Mouse (Mus musculus): Measurements from ENCODE around the gene Megf8. TPM values are rescaled to one million over a fixed set of nuclear protein-coding genes. Genes with fewer than 3 reads are reported as not detected.

The Megf8 gene
- polyA plus RNA-seq, 1 experiment from 2014 or later, result 19.1 TPM

DNA sequence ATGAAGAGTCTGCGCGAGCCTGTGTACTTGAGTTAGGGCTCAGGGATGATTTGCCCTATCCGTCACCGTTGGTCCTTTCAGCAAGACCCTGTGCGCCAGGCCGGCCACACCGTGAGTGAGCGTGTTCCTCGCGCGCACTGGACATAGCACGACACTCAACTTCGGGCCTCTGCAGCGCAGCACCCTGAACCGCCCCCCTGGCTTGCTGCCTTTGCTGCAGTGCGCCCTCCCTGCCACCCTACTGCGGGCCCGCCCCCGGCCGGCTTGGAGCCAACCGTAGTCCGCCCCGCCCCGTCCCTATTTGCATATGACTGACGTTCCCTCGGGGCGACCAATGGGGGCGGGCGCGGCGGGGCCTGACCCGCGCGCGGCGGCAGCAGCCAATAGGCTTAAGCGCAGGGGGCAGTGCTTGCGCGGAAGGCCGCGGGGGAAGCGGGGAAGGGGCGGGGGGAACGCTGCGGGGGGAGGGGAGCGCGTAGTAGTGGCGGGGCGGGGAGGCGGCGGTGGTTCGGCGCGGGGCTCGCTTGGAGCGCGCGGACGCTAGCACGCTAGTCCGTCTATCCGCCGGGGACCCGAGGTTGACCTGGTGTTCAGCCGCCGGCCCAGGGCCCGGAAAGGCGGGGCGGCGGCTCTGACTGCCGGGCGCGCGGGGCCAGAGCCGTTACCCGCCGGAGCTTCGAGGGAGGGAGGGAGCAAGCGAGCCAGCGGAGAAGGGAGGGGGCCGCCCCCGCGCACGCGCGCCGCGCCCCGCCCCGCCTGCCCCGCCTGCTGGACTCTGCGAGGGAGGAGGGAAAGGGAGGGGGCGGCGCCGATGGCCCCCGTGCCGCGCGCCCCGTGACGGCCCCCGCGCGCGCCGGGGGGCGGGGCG lies 35.0 kb upstream of the Megf8 start:
- peaks cover 25% of the 10 kb centered on the region for H3K36me3 ChIP-seq
- ATAC-seq (ENCODE audit: low FRiP score, low read depth), result peak; percentile 63
- H3K4me3 ChIP-seq, result peak overlapping the region; percentile 71
- H3K4me1 ChIP-seq, result peaks cover 59% of the 10 kb centered on the region
- H3K27ac ChIP-seq, result peak overlapping the region; percentile 96
- no peaks in the 10 kb centered on the region for H3K9me3 ChIP-seq
- peak overlapping the region; percentile 95 for H3K4me2 ChIP-seq (replicated peaks)
- H3K9ac ChIP-seq, result peak overlapping the region; percentile 86
- H3K27me3 ChIP-seq (replicated peaks), result no peaks in the 10 kb centered on the region
- 1% methylated on average over 79 of the region's 108 CpGs for WGBS

DNA sequence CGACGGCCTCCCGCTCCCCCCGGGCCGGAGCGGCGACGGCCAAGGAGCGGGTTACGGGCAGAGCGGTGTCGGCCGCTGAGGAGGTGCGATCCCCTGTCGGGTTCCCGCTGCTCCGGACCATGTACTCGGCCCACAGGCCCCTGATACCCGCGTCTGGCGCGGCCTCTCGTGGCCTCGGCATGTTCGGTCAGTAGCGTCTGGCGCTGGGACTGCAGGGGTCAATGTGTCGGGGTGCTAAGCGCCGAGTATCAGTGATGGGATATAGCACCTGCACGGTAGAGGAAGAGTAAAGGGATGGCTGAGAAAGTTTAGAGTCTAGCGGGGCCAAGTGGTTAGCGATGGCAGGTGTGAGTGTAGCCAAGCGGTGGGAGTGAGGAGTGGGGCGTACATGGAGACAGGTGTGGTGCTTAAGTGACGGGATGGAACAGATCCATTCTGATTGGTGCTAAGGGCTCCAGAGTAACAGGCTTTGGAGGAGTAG lies 34.2 kb upstream of the Megf8 start:
- peaks cover 53% of the 10 kb centered on the region for H3K4me1 ChIP-seq
- under 1% methylated on average over 34 of the region's 36 CpGs for WGBS
- H3K27ac ChIP-seq, result peak overlapping the region; percentile 96
- H3K9ac ChIP-seq, result peak overlapping the region; percentile 86
- no peaks in the 10 kb centered on the region for H3K27me3 ChIP-seq (replicated peaks)
- peak overlapping the region; percentile 71 for H3K4me3 ChIP-seq
- peak overlapping the region; percentile 95 for H3K4me2 ChIP-seq (replicated peaks)
- ATAC-seq (ENCODE audit: low FRiP score, low read depth), result peak; percentile 4; the same call in 1 of the 2 replicates
- H3K36me3 ChIP-seq, result peaks cover 33% of the 10 kb centered on the region
- no peaks in the 10 kb centered on the region for H3K9me3 ChIP-seq

DNA sequence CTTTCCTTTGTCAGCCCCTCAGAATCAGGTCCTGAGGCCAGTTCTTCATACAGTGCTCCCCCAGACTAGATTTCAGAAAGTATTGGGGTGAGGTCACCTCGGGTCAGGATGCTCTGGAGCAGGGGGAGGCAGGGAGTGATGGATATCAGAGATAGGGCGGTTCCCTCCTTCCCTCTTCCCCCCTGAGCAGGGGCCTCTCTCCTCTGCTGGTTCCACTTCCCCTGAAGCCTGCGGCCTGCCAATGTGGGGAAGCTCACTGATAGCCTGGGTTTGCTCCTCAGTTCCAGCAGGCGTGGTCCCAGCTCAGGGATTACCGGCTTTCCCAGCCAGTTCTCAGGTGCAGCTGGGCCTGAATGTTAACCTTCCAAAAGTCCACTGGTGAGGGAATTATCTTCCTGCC lies 33.3 kb upstream of the Megf8 start:
- peaks cover 41% of the 10 kb centered on the region for H3K36me3 ChIP-seq
- peak overlapping the region; percentile 71 for H3K4me3 ChIP-seq
- no peak for ATAC-seq (ENCODE audit: low FRiP score, low read depth)
- H3K9ac ChIP-seq, result peak overlapping the region; percentile 86
- H3K4me2 ChIP-seq (replicated peaks), result peak overlapping the region; percentile 95
- peaks cover 50% of the 10 kb centered on the region for H3K4me1 ChIP-seq
- no peak overlapping the region for H3K27ac ChIP-seq
- H3K27me3 ChIP-seq (replicated peaks), result no peaks in the 10 kb centered on the region
- WGBS, result 37% methylated on average over 5 of the region's 5 CpGs
- H3K9me3 ChIP-seq, result no peaks in the 10 kb centered on the region

DNA sequence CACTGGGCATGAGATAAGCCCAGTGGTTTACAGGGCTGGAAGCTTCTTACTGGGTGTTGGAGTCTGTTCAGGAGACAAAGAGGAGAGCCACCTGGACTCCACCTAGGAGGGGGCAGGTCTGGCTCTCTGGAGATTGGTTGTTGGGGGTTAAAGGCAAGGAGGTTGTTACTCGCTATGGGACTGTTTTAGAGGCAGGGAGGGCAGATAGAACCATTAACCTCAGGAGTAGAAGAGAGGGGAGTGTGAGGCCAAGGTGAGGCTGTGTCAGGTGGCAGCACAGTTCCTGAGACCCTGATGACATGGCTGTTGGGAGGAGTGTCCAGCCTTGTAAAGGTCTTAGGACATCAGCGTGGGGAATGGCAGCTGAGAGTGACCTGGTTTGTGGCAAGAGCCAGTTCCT lies 32.8 kb upstream of the Megf8 start:
- H3K9ac ChIP-seq, result peak overlapping the region; percentile 86
- ATAC-seq (ENCODE audit: low FRiP score, low read depth), result no peak
- peaks cover 47% of the 10 kb centered on the region for H3K36me3 ChIP-seq
- peaks cover 48% of the 10 kb centered on the region for H3K4me1 ChIP-seq
- 84% methylated on average over 2 of the region's 2 CpGs for WGBS
- no peaks in the 10 kb centered on the region for H3K27me3 ChIP-seq (replicated peaks)
- no peaks in the 10 kb centered on the region for H3K9me3 ChIP-seq
- peak overlapping the region; percentile 71 for H3K4me3 ChIP-seq
- H3K27ac ChIP-seq, result no peak overlapping the region
- peak overlapping the region; percentile 95 for H3K4me2 ChIP-seq (replicated peaks)

DNA sequence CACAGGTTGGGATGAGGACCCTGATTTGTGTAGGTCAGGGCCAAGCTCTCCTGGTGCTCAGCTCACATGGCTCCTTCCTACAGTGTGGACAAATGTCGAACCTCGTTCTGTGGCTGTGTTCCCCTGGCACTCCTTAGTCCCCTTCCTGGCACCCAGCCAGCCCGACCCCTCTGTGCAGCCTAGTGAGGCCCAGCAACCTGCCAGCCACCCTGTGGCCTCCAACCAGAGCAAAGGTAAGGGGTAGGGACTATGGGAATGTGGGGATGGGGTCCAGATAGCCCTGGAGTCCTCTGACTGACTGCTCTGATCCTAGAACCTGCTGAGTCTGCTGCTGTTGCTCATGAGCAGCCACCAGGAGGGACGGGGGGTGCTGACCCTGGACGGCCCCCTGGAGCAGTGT lies 32.2 kb upstream of the Megf8 start:
- Histone ChIP-seq H3K27ac (no peak overlapping the region), H3K9me3 (0 out of 2 replicates have a peak, but pooled peaks cover 4% of the 10 kb centered on the region), H3K4me2 (replicated peaks) (peak overlapping the region; percentile 95), H3K9ac (peak overlapping the region; percentile 86), H3K4me1 (peaks cover 42% of the 10 kb centered on the region), H3K4me3 (0 out of 2 replicates have a peak overlapping the region, but pooled peaks have one; percentile 71), H3K27me3 (replicated peaks) (no peaks in the 10 kb centered on the region), H3K36me3 (peaks cover 53% of the 10 kb centered on the region)
- WGBS, result 76% methylated on average over 5 of the region's 5 CpGs
- no peak for ATAC-seq (ENCODE audit: low FRiP score, low read depth)

DNA sequence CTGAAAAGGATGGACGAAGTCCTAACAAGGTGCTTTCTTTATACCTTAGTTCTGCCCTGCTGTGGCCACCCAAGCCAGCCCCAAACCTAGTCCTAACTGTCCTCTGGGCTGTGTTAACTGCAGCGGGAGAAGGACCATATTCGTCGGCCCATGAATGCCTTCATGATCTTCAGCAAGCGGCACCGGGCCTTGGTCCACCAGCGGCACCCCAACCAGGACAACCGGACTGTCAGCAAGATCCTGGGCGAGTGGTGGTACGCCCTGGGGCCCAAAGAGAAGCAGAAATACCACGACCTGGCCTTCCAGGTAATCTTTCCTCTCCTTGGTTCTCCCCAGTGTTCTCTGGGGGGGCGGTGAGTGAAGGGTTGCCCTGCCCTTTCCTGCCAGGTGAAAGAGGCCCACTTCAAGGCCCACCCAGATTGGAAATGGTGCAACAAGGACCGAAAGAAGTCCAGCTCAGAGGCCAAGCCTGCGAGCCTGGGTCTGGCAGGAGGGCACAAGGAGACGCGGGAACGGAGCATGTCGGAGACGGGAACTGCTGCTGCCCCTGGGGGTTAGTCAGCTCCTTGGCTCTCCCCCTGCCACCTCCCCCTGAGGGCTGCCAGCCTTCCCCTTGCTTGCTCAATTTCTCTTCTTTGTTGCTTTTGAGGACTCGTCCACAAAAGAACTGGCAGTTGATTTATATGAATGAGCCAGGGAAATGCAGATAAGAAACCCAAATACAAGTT lies 31.3 kb upstream of the Megf8 start:
- H3K4me1 ChIP-seq, result peaks cover 33% of the 10 kb centered on the region
- H3K36me3 ChIP-seq, result peaks cover 62% of the 10 kb centered on the region
- no peak overlapping the region for H3K27ac ChIP-seq
- H3K4me2 ChIP-seq (replicated peaks), result no peak overlapping the region
- no peak for ATAC-seq (ENCODE audit: low FRiP score, low read depth)
- no peaks in the 10 kb centered on the region for H3K27me3 ChIP-seq (replicated peaks)
- 85% methylated on average over 20 of the region's 20 CpGs for WGBS
- 0 out of 2 replicates have a peak, but pooled peaks cover 6% of the 10 kb centered on the region for H3K9me3 ChIP-seq
- no peak overlapping the region for H3K9ac ChIP-seq
- H3K4me3 ChIP-seq, result no peak overlapping the region

DNA sequence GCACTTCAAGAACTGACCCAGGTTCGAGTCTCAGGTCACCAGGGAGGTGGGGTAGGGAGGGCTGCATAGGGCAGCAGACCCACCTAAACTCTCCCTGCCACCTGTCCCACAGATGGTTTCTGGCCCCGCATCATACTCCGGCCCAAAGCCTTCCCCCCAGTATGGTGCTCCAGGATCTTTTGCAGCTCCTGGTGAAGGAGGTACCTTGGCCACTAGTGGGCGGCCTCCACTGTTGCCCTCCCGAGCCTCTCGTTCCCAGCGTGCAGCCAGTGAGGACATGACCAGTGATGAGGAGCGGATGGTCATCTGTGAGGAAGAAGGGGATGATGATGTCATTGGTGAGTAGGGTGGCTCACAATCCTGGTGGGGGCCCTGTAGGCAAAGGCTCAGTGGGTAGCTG lies 30.0 kb upstream of the Megf8 start:
- no peaks in the 10 kb centered on the region for H3K27me3 ChIP-seq (replicated peaks)
- ATAC-seq (ENCODE audit: low FRiP score, low read depth), result no peak
- H3K9me3 ChIP-seq, result 0 out of 2 replicates have a peak, but pooled peaks cover 6% of the 10 kb centered on the region
- no peak overlapping the region for H3K27ac ChIP-seq
- peaks cover 23% of the 10 kb centered on the region for H3K4me1 ChIP-seq
- H3K4me3 ChIP-seq, result no peak overlapping the region
- WGBS, result 82% methylated on average over 8 of the region's 8 CpGs
- no peak overlapping the region for H3K4me2 ChIP-seq (replicated peaks)
- peaks cover 75% of the 10 kb centered on the region for H3K36me3 ChIP-seq
- H3K9ac ChIP-seq, result no peak overlapping the region

DNA sequence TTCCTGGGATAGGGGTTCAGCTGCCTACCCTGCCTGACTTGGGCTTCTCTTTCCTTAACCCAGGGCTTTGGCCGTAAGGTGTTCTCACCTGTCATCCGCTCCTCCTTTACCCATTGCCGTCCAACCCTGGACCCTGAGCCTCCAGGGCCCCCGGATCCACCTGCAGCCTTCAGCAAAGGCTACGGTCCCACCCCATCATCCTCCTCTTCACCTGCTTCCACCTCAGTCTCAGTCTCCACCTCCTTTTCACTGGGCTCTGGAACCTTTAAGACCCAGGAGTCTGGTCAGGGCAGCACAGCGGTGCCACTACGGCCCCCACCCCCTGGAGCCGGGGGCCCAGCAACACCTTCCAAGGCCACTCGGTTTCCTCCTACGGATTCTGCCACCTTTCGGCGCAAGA lies 29.0 kb upstream of the Megf8 start:
- H3K4me3 ChIP-seq, result no peak overlapping the region
- 96% methylated on average over 12 of the region's 12 CpGs for WGBS
- no peak overlapping the region for H3K4me2 ChIP-seq (replicated peaks)
- peaks cover 19% of the 10 kb centered on the region for H3K4me1 ChIP-seq
- H3K9me3 ChIP-seq, result 0 out of 2 replicates have a peak, but pooled peaks cover 6% of the 10 kb centered on the region
- H3K9ac ChIP-seq, result no peak overlapping the region
- H3K36me3 ChIP-seq, result peaks cover 85% of the 10 kb centered on the region
- ATAC-seq (ENCODE audit: low FRiP score, low read depth), result no peak
- no peaks in the 10 kb centered on the region for H3K27me3 ChIP-seq (replicated peaks)
- no peak overlapping the region for H3K27ac ChIP-seq

DNA sequence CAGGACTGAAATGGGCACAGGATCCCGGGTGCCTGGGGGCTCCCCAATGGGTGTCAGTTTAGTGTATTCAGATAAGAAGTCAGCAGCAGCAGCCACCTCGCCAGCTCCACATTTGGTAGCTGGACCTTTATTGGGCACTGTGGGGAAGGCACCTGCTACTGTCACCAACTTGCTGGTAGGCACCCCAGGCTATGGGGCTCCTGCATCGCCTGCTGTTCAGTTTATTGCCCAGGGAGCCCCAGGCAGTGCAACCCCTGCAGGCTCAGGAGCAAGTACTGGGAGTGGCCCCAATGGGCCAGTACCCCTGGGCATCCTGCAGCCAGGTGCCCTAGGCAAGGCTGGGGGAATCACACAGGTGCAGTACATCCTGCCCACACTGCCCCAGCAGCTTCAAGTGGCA lies 28.2 kb upstream of the Megf8 start:
- H3K4me2 ChIP-seq (replicated peaks), result no peak overlapping the region
- H3K36me3 ChIP-seq, result peaks cover 92% of the 10 kb centered on the region
- H3K4me3 ChIP-seq, result no peak overlapping the region
- no peak for ATAC-seq (ENCODE audit: low FRiP score, low read depth)
- H3K9me3 ChIP-seq, result 0 out of 2 replicates have a peak, but pooled peaks cover 6% of the 10 kb centered on the region
- H3K4me1 ChIP-seq, result peaks cover 12% of the 10 kb centered on the region
- no peaks in the 10 kb centered on the region for H3K27me3 ChIP-seq (replicated peaks)
- 94% methylated on average over 3 of the region's 3 CpGs for WGBS
- H3K9ac ChIP-seq, result 0 out of 2 replicates have a peak overlapping the region, but pooled peaks have one; percentile 5
- no peak overlapping the region for H3K27ac ChIP-seq

DNA sequence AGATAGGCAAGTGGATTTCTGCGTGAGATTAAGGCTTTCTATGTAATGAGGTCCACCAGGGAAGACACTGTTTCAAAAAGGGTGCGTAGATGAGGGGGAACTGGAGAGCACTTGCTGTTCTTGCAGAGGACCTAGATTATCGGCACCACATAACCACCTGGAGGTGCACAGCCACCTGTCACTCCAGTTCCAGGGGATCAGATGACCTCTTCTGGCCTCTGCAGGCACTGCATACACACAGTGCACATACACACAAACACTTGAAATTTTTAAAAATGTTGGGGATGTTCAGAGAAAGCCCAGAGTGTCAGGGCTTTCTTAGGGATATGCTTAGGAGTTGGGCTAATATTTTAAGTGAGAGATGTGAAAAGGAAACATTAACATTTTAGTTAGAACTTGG lies 27.0 kb upstream of the Megf8 start:
- no peak overlapping the region for H3K4me3 ChIP-seq
- no peak overlapping the region for H3K4me2 ChIP-seq (replicated peaks)
- H3K9me3 ChIP-seq, result 0 out of 2 replicates have a peak, but pooled peaks cover 6% of the 10 kb centered on the region
- H3K9ac ChIP-seq, result no peak overlapping the region
- H3K27ac ChIP-seq, result no peak overlapping the region
- WGBS, result 96% methylated on average over 3 of the region's 3 CpGs
- peaks cover 98% of the 10 kb centered on the region for H3K36me3 ChIP-seq
- no peak for ATAC-seq (ENCODE audit: low FRiP score, low read depth)
- H3K27me3 ChIP-seq (replicated peaks), result no peaks in the 10 kb centered on the region
- peaks cover under 1% of the 10 kb centered on the region; the same call in 1 of the 2 replicates for H3K4me1 ChIP-seq

DNA sequence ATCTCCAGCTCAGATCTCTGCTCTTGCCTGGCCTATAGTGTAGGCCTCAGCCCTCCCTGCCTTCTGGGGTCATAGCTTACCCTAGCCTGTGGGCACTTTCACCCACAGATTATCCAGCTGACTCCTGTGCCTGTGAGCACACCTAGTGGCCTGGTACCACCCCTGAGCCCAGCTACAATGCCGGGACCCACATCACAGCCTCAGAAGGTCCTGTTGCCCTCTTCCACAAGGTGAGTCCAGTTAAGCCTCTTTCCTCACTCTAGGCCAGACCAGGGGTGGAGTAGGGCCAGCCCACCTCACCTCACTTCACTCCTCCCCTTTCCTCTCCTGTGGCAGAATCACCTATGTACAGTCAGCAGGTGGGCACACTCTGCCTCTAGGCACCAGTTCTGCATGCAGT lies 26.5 kb upstream of the Megf8 start:
- no peak for ATAC-seq (ENCODE audit: low FRiP score, low read depth)
- Histone ChIP-seq H3K36me3 (peaks cover 98% of the 10 kb centered on the region), H3K9me3 (0 out of 2 replicates have a peak, but pooled peaks cover 6% of the 10 kb centered on the region), H3K9ac (no peak overlapping the region), H3K27me3 (replicated peaks) (no peaks in the 10 kb centered on the region), H3K4me2 (replicated peaks) (no peak overlapping the region), H3K4me3 (no peak overlapping the region), H3K4me1 (peaks cover 6% of the 10 kb centered on the region; the same call in 1 of the 2 replicates), H3K27ac (no peak overlapping the region)
- 100% methylated on average over 1 of the region's 1 CpGs for WGBS

DNA sequence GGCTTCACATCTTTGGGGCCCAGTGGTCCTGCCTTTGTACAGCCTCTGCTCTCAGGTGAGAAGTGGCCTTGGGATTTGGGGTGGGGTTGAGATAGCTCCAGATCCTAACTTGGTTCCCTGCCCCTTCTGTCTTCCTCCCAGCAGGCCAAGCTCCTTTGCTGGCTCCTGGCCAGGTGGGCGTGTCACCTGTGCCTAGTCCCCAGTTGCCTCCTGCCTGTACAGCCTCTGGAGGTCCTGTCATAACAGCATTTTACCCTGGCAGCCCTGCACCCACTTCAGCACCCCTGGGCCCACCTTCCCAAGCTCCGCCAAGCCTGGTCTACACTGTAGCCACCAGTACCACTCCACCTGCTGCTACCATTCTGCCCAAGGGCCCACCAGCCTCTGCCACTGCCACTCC lies 26.1 kb upstream of the Megf8 start:
- Histone ChIP-seq H3K9ac (no peak overlapping the region), H3K4me3 (no peak overlapping the region), H3K36me3 (peaks cover 97% of the 10 kb centered on the region), H3K4me1 (peaks cover 10% of the 10 kb centered on the region), H3K9me3 (0 out of 2 replicates have a peak, but pooled peaks cover 6% of the 10 kb centered on the region), H3K27me3 (replicated peaks) (no peaks in the 10 kb centered on the region), H3K4me2 (replicated peaks) (no peak overlapping the region), H3K27ac (no peak overlapping the region)
- WGBS, result 97% methylated on average over 2 of the region's 2 CpGs
- ATAC-seq (ENCODE audit: low FRiP score, low read depth), result no peak

All from neural tube, embryonic 12.5 days (tissue).